Mouse (Mus musculus) myocyte (in vitro differentiated cells): ENCODE data around the gene Iqch. TPM values are rescaled to one million over a fixed set of nuclear protein-coding genes. Genes with fewer than 3 reads are reported as not detected.

Experiments
- H3K27me3 ChIP-seq: one replicate; pipeline ENCODE4 v1.6.1; 2011; ENCODE audit not compliant: control insufficient read depth, insufficient read depth, insufficient read length
- H3K36me3 ChIP-seq: one replicate; pipeline ENCODE4 v1.6.1; 2011; ENCODE audit not compliant: control insufficient read depth, insufficient read depth
- H3K4me2 ChIP-seq: one replicate; pipeline ENCODE4 v1.6.1; 2011; ENCODE audit warnings: low read depth, control low read depth
- H3K4me3 ChIP-seq: one replicate; pipeline ENCODE4 v1.5.1; 2011; ENCODE audit warnings: mild to moderate bottlenecking, control low read depth, moderate library complexity
- H3K79me2 ChIP-seq: one replicate; pipeline ENCODE4 v1.6.1; 2011; ENCODE audit not compliant: control insufficient read depth, insufficient read depth
- H3ac ChIP-seq: one replicate; pipeline ENCODE4 v1.6.1; 2011; ENCODE audit not compliant: control insufficient read depth, insufficient read length
- CEBPB ChIP-seq: IDR thresholded peaks from 2 replicates; pipeline ENCODE4 v1.6.1; 2011; ENCODE audit warnings: mild to moderate bottlenecking, moderate library complexity; ENCODE audit not compliant: poor library complexity, insufficient read depth, severe bottlenecking
- E2F4 ChIP-seq: IDR thresholded peaks from one replicate; pipeline ENCODE4 v1.6.1; 2011; ENCODE audit warnings: mild to moderate bottlenecking, control low read depth, moderate library complexity; ENCODE audit not compliant: insufficient read depth
- MAX ChIP-seq: IDR thresholded peaks from one replicate; pipeline ENCODE4 v1.6.1; 2011; ENCODE audit warnings: low read depth, mild to moderate bottlenecking, control low read depth
- MYOD1 ChIP-seq, 3 experiments: IDR thresholded peaks; one replicate each; pipeline ENCODE4 v1.6.1; 2011; ENCODE audit warnings: control low read depth in 2 of 3, low read depth in 2 of 3, mild to moderate bottlenecking in 2 of 3, moderate library complexity in 1 of 3; ENCODE audit not compliant: insufficient read length in 2 of 3, control insufficient read depth in 1 of 3
- MYOG ChIP-seq, 3 experiments: IDR thresholded peaks; one replicate each; pipeline ENCODE4 v1.6.1; 2011; ENCODE audit warnings: control low read depth in 2 of 3, low read depth in 2 of 3, mild to moderate bottlenecking in 2 of 3; ENCODE audit not compliant: insufficient read length in 2 of 3, control insufficient read depth in 1 of 3, insufficient read depth in 1 of 3
- POLR2A ChIP-seq: IDR thresholded peaks from one replicate; pipeline ENCODE4 v1.6.1; 2011; ENCODE audit warnings: low read depth, mild to moderate bottlenecking, control low read depth, moderate library complexity; ENCODE audit not compliant: insufficient read length
- POLR2AphosphoS2 ChIP-seq: IDR thresholded peaks from one replicate; pipeline ENCODE4 v1.6.1; 2011; ENCODE audit warnings: low read depth, control low read depth; ENCODE audit not compliant: insufficient read length
- REST ChIP-seq: IDR thresholded peaks from one replicate; pipeline ENCODE4 v1.6.1; 2011; ENCODE audit warnings: mild to moderate bottlenecking, control low read depth, moderate library complexity; ENCODE audit not compliant: insufficient read depth, insufficient read length
- SRF ChIP-seq: IDR thresholded peaks from one replicate; pipeline ENCODE4 v1.6.1; 2011; ENCODE audit warnings: low read depth; ENCODE audit not compliant: control insufficient read depth, insufficient read length
- TCF12 ChIP-seq: IDR thresholded peaks from one replicate; pipeline ENCODE4 v1.6.1; 2011; ENCODE audit warnings: mild to moderate bottlenecking, control low read depth; ENCODE audit not compliant: poor library complexity, insufficient read depth, severe bottlenecking
- TCF3 ChIP-seq: IDR thresholded peaks from one replicate; pipeline ENCODE4 v1.6.1; 2011; ENCODE audit warnings: low read depth, control low read depth; ENCODE audit not compliant: insufficient read length
- USF1 ChIP-seq: IDR thresholded peaks from one replicate; pipeline ENCODE4 v1.6.1; 2011; ENCODE audit warnings: low read depth, mild to moderate bottlenecking, control low read depth, moderate library complexity
- polyA plus RNA-seq: library from polyadenylated mRNA; unstranded; fragments of >200 nt; fragmentation: generic; extraction: Trizol; gene quantifications from one replicate; pipeline ENCODE4 v1.2.1, GENCODE M21; 2012; ENCODE audit warnings: missing spikeins

The Iqch gene
- polyA plus RNA-seq, 1 experiment = not detected

DNA sequence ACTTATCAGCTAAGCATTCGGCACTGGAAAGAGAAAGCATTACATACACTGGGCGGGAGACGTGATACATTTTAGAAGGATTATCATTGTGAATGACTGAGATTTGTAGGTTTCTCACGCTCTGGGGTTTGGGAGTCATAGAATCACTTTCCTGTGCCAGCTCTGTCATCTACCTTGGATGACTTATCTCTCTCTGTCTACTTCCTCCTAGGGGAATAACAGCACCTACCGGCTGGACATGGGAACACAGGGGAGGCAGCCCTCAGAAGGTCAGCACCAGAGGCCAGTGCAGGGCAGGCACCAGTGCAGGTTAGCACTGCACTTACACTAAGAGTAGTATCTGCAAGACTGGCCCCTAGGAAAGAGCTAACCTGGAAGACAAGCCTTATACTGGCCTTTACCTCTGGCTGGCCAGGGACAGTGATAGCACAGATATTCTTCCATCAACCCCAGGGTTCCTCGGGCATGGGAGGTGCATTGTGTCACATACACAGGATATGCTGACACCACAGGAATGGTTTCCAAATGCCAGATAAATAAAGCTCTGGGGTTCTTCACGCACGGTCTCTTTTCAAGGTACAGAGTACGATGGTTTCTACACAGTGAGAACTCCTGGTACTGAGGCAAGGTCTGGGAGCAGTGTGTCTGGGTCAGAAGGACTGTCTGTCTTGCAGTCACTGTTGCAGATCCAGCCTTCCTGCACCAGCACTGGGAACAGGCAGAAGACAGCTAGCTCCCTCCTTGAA is 69.2 kb downstream of the Iqch start:
- TF ChIP-seq POLR2A (no peak), MYOG (IDR thresholded peaks at IDR 0.05; ENCODE audit: control insufficient read depth in 1 of 3, insufficient read depth in 1 of 3, insufficient read length in 2 of 3, low read depth in 2 of 3) (no peak), REST (no peak), MAX (no peak)

DNA sequence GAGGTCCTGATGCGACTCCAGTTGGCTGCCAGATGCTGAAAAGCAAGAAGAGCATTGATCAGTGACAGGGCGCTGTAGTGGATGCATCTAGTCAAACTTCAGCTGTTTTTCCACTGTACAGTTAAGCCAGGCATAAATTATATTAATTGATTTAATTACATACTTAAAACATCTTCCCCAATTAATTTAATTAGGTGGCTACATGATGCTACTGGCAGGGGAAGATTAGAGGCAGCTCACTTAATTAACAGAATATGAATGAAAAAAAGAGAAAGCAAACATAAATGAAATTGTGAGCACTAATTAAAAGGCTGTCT is 78.4 kb downstream of the Iqch start:
- Histone ChIP-seq H3K36me3 (no peaks in the 10 kb centered on the region), H3K4me3 (no peak overlapping the region), H3K27me3 (no peaks in the 10 kb centered on the region), H3K79me2 (no peaks in the 10 kb centered on the region), H3K4me2 (no peak overlapping the region), H3ac (no peak overlapping the region)
- no peak for TF ChIP-seq CEBPB
- no peak for TF ChIP-seq MYOD1 (IDR thresholded peaks at IDR 0.05; ENCODE audit: control insufficient read depth in 1 of 3, insufficient read length in 2 of 3, low read depth in 2 of 3)
- TF ChIP-seq POLR2AphosphoS2 = no peak
- no peak for TF ChIP-seq REST
- no peak for TF ChIP-seq TCF3
- TF ChIP-seq E2F4 = no peak
- no peak for TF ChIP-seq SRF
- TF ChIP-seq POLR2A = no peak
- no peak for TF ChIP-seq MAX
- TF ChIP-seq TCF12 = no peak
- no peak for TF ChIP-seq USF1
- no peak for TF ChIP-seq MYOG (IDR thresholded peaks at IDR 0.05; ENCODE audit: control insufficient read depth in 1 of 3, insufficient read depth in 1 of 3, insufficient read length in 2 of 3, low read depth in 2 of 3)

More for the DNA sequence above, 69.2 kb downstream of the Iqch start:
- no peak overlapping the region for H3K4me3 ChIP-seq
- no peak overlapping the region for H3K4me2 ChIP-seq
- no peak overlapping the region for H3ac ChIP-seq
- no peaks in the 10 kb centered on the region for H3K27me3 ChIP-seq
- H3K36me3 ChIP-seq = no peaks in the 10 kb centered on the region
- no peaks in the 10 kb centered on the region for H3K79me2 ChIP-seq

DNA sequence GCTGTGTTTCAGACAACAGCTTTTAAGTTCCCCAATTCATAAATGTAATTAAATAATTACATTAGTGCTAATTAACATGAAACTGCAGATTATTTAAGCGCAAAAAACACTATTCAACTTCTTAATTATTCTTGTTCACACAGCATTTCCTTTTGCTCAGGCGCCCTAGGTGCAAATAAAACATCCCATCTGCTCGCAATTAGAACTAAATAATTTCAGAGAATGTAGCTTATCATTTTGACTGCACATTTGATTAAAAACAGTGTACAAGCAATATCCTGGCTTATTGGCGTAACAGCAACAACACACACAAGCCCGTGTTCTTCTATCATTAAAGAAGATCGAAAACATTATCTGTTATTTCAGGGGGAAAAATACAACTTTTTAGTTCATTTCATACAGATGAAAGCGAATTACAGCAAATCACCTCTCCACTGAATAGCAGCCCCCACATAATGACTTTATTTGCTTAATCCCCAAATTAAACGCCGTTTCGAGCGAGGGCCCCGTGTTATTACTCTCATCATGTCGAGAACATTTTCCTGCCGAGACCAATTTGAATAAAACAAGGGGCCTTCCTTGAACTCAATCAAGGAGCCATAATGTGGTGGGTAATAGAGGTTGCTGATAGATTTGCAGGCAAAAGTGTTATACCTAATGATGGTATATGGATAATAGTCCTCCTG is 78.9 kb downstream of the Iqch start:
- H3ac ChIP-seq = no peak overlapping the region

DNA sequence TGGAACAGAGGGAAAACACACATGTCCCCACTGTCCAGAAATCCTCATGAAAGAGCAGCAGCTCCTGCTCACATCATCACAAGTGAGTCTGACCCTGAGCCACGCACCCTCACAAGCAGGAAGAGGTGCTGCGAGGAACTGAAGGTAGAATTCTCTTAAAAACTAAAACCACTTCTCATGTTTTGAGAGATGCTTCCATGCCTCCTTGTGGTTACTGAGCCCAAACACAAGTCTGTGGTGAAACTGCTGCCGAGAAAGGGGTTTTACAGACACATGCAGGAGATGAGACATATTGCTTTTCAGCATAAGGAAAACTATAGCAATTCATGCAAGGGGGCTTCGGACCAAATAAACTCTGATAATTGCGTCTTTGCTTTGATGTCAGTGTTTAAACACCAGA is 89.4 kb downstream of the Iqch start:
- Histone ChIP-seq H3ac (no peak overlapping the region), H3K27me3 (peaks cover 24% of the 10 kb centered on the region), H3K36me3 (no peaks in the 10 kb centered on the region), H3K4me3 (no peak overlapping the region), H3K79me2 (no peaks in the 10 kb centered on the region), H3K4me2 (no peak overlapping the region)
- TF ChIP-seq MYOD1 (IDR thresholded peaks at IDR 0.05; ENCODE audit: control insufficient read depth in 1 of 3, insufficient read length in 2 of 3, low read depth in 2 of 3) (no peak), USF1 (no peak), POLR2AphosphoS2 (no peak), MAX (no peak), TCF12 (no peak), MYOG (IDR thresholded peaks at IDR 0.05; ENCODE audit: control insufficient read depth in 1 of 3, insufficient read depth in 1 of 3, insufficient read length in 2 of 3, low read depth in 2 of 3) (no peak), REST (no peak), TCF3 (no peak), SRF (no peak), POLR2A (no peak), E2F4 (no peak), CEBPB (no peak)

More for the DNA sequence above, 78.9 kb downstream of the Iqch start:
- Histone ChIP-seq H3K36me3 (no peaks in the 10 kb centered on the region), H3K27me3 (no peaks in the 10 kb centered on the region), H3K4me3 (no peak overlapping the region), H3K79me2 (no peaks in the 10 kb centered on the region), H3K4me2 (no peak overlapping the region)
- no peak for TF ChIP-seq USF1
- TF ChIP-seq MYOG (IDR thresholded peaks at IDR 0.05; ENCODE audit: control insufficient read depth in 1 of 3, insufficient read depth in 1 of 3, insufficient read length in 2 of 3, low read depth in 2 of 3) = no peak
- TF ChIP-seq TCF12 = no peak
- no peak for TF ChIP-seq E2F4
- no peak for TF ChIP-seq POLR2AphosphoS2
- no peak for TF ChIP-seq CEBPB
- no peak for TF ChIP-seq REST
- TF ChIP-seq TCF3 = no peak
- no peak for TF ChIP-seq MYOD1 (IDR thresholded peaks at IDR 0.05; ENCODE audit: control insufficient read depth in 1 of 3, insufficient read length in 2 of 3, low read depth in 2 of 3)
- TF ChIP-seq POLR2A = no peak
- no peak for TF ChIP-seq MAX
- no peak for TF ChIP-seq SRF

DNA sequence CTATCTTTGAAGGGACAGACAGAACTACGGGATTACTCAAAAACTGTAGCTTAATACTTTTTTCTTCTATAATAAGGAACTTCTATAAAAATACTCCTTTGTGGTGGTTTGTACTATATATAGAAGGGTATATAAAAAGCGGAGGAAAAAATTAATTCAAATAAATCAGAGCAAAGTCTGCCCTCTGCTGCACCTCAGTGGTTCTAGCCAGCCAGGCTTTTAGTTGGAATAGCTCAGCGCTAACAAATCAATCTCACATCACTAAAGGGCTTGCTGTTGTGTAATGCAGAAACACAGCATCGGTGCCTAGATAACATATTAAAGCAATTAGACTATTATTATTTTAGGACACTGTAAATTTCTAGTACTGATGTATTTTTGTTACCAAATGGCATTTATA is 91.3 kb downstream of the Iqch start:
- peaks cover 33% of the 10 kb centered on the region for H3K27me3 ChIP-seq
- H3K36me3 ChIP-seq = no peaks in the 10 kb centered on the region
- H3K4me2 ChIP-seq = no peak overlapping the region
- no peak for TF ChIP-seq TCF3
- no peak for TF ChIP-seq CEBPB
- TF ChIP-seq TCF12 = no peak
- TF ChIP-seq USF1 = no peak
- TF ChIP-seq E2F4 = no peak
- TF ChIP-seq MAX = no peak
- no peak for TF ChIP-seq MYOG (IDR thresholded peaks at IDR 0.05; ENCODE audit: control insufficient read depth in 1 of 3, insufficient read depth in 1 of 3, insufficient read length in 2 of 3, low read depth in 2 of 3)
- TF ChIP-seq MYOD1 (IDR thresholded peaks at IDR 0.05; ENCODE audit: control insufficient read depth in 1 of 3, insufficient read length in 2 of 3, low read depth in 2 of 3) = no peak
- no peak for TF ChIP-seq POLR2A
- no peak overlapping the region for H3K4me3 ChIP-seq
- H3ac ChIP-seq = no peak overlapping the region
- H3K79me2 ChIP-seq = no peaks in the 10 kb centered on the region
